ENCODE assay signal across 15 mouse cellular contexts in the genomic region with DNA sequence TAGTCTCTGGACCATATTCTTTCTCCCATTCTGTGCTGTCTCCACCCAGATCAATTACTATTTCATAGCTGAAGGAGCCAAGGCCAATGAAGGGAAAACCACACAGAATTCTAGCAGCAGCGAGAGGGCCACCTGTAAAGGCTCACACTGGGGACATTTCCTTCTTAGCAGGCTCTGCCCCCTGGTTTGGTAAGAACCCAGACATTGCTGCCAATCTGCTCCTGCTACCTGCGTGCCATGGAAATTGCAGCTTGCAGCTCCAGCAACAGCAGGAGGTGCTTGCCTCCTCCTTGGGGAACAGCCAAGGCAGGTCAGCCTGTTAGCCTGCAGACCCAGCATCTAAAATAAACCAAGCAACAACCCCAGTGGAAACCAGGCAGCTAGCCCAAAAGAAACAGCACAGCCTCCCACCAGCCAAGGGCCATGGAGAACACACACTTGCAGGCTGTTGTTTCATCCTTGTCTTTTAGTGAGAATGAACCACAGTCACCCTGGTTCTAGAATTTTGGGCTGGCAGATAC. TPM values are rescaled to one million over a fixed set of nuclear protein-coding genes. Genes with fewer than 3 reads are reported as not detected.
DNase-seq lines count a peak whose midpoint lies in the region; ATAC-seq lines count a peak whose summit lies in the region.
"Had no signal": no experiment of that assay in that cellular context is flagged by ENCODE, and none has a peak within 500 bp of the region (broad histone marks: within the 10 kb centered on the region; RNA-seq: fewer than 3 reads in every experiment).

No protein-coding gene starts in this region.

- no peak overlapping the region for H3K9ac ChIP-seq in heart, embryonic 12.5 days
- H3K9ac ChIP-seq: embryonic facial prominence, embryonic 12.5 days; forebrain, embryonic 15.5 days had no signal

- no peaks in the 10 kb centered on the region for H3K27me3 ChIP-seq in heart, embryonic 12.5 days (replicated peaks)
- H3K27me3 ChIP-seq: embryonic facial prominence, embryonic 12.5 days; forebrain, embryonic 15.5 days had no signal

- no peaks in the 10 kb centered on the region for H3K9me3 ChIP-seq in heart, embryonic 12.5 days (replicated peaks)
- H3K9me3 ChIP-seq: embryonic facial prominence, embryonic 12.5 days; forebrain, embryonic 15.5 days had no signal

- no peaks in the 10 kb centered on the region for H3K4me1 ChIP-seq in heart, embryonic 12.5 days (replicated peaks)
- H3K4me1 ChIP-seq: forebrain, embryonic 15.5 days had no signal

- ATAC-seq in heart, embryonic 12.5 days (ENCODE audit: insufficient number of reproducible peaks, low FRiP score) = no peak
- ATAC-seq: forebrain, embryonic 15.5 days had no signal

- no peaks in the 10 kb centered on the region for H3K36me3 ChIP-seq in heart, embryonic 12.5 days
- H3K36me3 ChIP-seq: embryonic facial prominence, embryonic 12.5 days; forebrain, embryonic 15.5 days had no signal

- H3K4me3 ChIP-seq in heart, embryonic 12.5 days = no peak overlapping the region
- H3K4me3 ChIP-seq: embryonic facial prominence, embryonic 12.5 days; forebrain, embryonic 15.5 days had no signal

- 71% methylated on average over 2 of the region's 2 CpGs for whole genome bisulfite sequencing in heart, embryonic 12.5 days

- no peak overlapping the region for H3K4me2 ChIP-seq in heart, embryonic 12.5 days
- H3K4me2 ChIP-seq: embryonic facial prominence, embryonic 12.5 days; forebrain, embryonic 15.5 days had no signal

- DNase-seq in heart, adult 18-20 months = peak; percentile 44 to 46
- peak; percentile 40 for DNase-seq in lung, postnatal 10 days
- DNase-seq in lung, postnatal 36 days = no peak
- DNase-seq in cerebellum, postnatal 10 days = peak; percentile 84 to 88
- peak; percentile 33 for DNase-seq in telencephalon, adult 2 months (ENCODE audit: low read depth, low spot score)
- DNase-seq in adrenal gland, postnatal 10 days = no peak
- DNase-seq: kidney, postnatal 10 days; lung, adult 18-20 months had no signal

- H3K27ac ChIP-seq in heart, embryonic 12.5 days (ENCODE audit: poor library complexity, severe bottlenecking) = no peak overlapping the region
- H3K27ac ChIP-seq: embryonic facial prominence, embryonic 12.5 days; forebrain, embryonic 15.5 days had no signal

RNA-seq across cellular contexts. Expression of a gene that starts 22.7 kb away (rescaled TPM):
- total RNA-seq in heart, adult 18-20 months (2021) = not detected
- not detected in 2 replicates for polyA plus RNA-seq in heart, embryonic 12.5 days (2016; fragmentation: Nextera tagmentation; extraction: Ambion mirVana)
- not detected for total RNA-seq in adrenal gland, postnatal 10 days (2021)
- total RNA-seq: left cerebral cortex, postnatal 36 days; megakaryocyte, adult 5-6 weeks had no signal
- polyA plus RNA-seq: embryonic facial prominence, embryonic 12.5 days; forebrain, embryonic 15.5 days; heart, embryonic 14.5 days; intestine, embryonic 14.5 days had no signal

Comparison
In these comparisons a context has a peak if more than half of its experiments do, and no peak if none do; other contexts are left out.
1. DNase-seq: peak in heart, adult 18-20 months (2 of 2), lung, postnatal 10 days (single experiment), cerebellum, postnatal 10 days (2 of 2) and telencephalon, adult 2 months (single experiment); none in lung, postnatal 36 days (single experiment) and adrenal gland, postnatal 10 days (single experiment).